Mouse (Mus musculus): ENCODE data around the gene Tsc2.

DNA sequence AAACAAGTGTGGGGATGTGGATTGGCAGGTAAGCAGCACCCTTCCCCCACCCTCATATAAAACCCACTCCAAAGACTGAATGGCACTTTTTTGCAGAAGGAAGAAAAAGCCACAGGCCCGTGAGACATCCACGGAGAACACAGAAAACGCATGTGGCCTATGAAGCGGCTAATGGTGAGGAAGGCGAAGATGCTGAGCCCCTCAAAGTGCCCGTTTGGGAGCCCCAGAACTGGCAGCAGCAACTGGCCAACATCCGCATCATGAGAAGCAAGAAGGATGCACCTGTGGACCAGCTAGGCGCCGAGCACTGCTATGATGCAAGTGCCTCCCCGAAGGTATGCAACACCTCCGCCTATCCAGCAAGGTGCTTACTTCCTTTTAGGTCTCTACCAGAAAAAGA, 1.4 kb upstream of the Tsc2 start:
- TF ChIP-seq POLR2A (IDR thresholded peaks at IDR 0.05; ENCODE audit: insufficient read length, low read depth) = no peak
- TF ChIP-seq TCF12 (IDR thresholded peaks at IDR 0.05; ENCODE audit: insufficient read depth, poor library complexity, severe bottlenecking) = no peak
- no peak for TF ChIP-seq E2F4 (IDR thresholded peaks at IDR 0.05; ENCODE audit: insufficient read depth)
